Mouse (Mus musculus): ENCODE results near the gene Notum. TPM values are rescaled to one million over a fixed set of nuclear protein-coding genes. Genes with fewer than 3 reads are reported as not detected.

Notum gene
- total RNA-seq, 2 experiments from 2014 or later = not detected

DNA sequence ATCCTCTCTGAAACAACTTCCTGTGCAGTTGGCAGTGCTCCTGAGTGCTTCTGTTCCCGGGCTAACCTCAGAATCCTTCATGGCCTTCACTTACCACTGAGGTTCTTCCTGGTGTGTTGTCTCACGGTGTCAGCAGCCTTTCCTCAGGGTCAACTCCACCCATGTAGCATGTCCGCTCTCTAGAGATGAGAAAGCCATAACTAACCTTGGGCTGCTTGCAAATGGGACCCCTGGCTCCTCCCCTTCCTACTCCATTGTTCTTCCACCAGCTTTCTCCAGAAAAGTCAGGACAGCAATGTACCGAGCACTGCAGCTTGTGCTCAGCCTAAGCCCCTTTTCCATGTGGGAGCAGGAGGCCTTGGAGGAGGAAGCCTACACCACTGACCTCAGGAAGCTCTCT, 54.2 kb downstream of the Notum start:
- H3K4me3 ChIP-seq = no peak overlapping the region
- TF ChIP-seq CTCF (IDR thresholded peaks at IDR 0.05) = no peak
- H3K27ac ChIP-seq = no peak overlapping the region
- intact Hi-C loops (cut with DNase I) = no loop called here
- DNase-seq = no peak

DNA sequence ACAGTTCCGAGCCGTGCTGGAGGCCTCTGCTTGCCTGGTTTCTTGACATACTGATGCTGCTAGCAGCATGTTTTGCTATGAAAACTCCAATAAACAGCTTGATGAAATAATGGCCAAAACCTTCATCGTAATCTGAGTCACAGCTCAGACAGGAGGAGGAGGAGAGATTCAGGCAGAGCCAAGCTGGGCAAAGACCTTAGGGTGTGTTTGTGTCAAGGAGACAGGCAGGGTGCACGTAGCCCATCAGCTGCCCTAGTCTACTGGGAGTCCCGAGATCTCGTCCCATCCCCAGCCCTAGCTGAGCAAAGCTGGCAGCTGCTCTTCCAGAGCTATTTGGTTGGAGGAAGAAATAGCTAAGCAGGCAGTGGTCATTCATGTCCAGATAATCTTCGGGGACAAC, 55.3 kb downstream of the Notum start:
- intact Hi-C loops (cut with DNase I) = no loop called here
- DNase-seq = no peak
- TF ChIP-seq CTCF (IDR thresholded peaks at IDR 0.05) = no peak
- no peak overlapping the region for H3K27ac ChIP-seq
- no peak overlapping the region for H3K4me3 ChIP-seq

Small RNA genes lying within 50 kb of the gene (microRNA-seq; reads per million reads assigned to microRNA genes)
- gene Mir6936 = not detected

Other genes starting within 250 kb of the Notum start
- 10 to 100 TPM; 75.8 to 94.9 TPM for gene Nploc4, start 223.5 kb downstream of the Notum start, total RNA-seq (2021)
- gene Tspan10, start 218.5 kb downstream of the Notum start, total RNA-seq (2021) = 1 to 10 TPM in 1 of 2 experiments, not detected in 1; 1.1 TPM
- 1 to 10 TPM in 1 of 2 experiments, under 1 TPM in 1; 0.41 to 1.2 TPM for gene Pde6g, start 207.7 kb downstream of the Notum start, total RNA-seq (2021)
- 10 to 100 TPM; 19.1 to 31.8 TPM for gene Oxld1, start 203.1 kb downstream of the Notum start, total RNA-seq (2021)
- 1 to 10 TPM; 5.2 to 7.2 TPM for gene Ccdc137, start 203.1 kb downstream of the Notum start, total RNA-seq (2021)
- 1 to 10 TPM; 5.6 to 6.3 TPM for gene Arl16, start 193.6 kb downstream of the Notum start, total RNA-seq (2021)
- gene Mrpl12, start 176.6 kb downstream of the Notum start, total RNA-seq (2021) = 100 to 1,000 TPM; 120 to 177 TPM
- gene Slc25a10, start 169.3 kb downstream of the Notum start, total RNA-seq (2021) = 1 to 10 TPM; 2.8 to 4.1 TPM
- gene Gcgr, start 130.5 kb downstream of the Notum start, total RNA-seq (2021) = under 1 TPM in 1 of 2 experiments, not detected in 1; 0.33 TPM
- 10 to 100 TPM; 21.7 to 22.1 TPM for gene Mcrip1, start 111.4 kb downstream of the Notum start, total RNA-seq (2021)
- gene Ppp1r27, start 110.0 kb downstream of the Notum start, total RNA-seq (2021) = 100 to 1,000 TPM; 188 to 418 TPM
- 100 to 1,000 TPM; 201 to 240 TPM for gene P4hb, start 87.9 kb downstream of the Notum start, total RNA-seq (2021)
- gene Arhgdia, start 79.6 kb downstream of the Notum start, total RNA-seq (2021) = 10 to 100 TPM; 72.1 to 89.6 TPM
- 10 to 100 TPM; 36.0 to 44.7 TPM for gene Alyref, start 62.8 kb downstream of the Notum start, total RNA-seq (2021)
- 10 to 100 TPM; 45.3 to 58.5 TPM for gene Anapc11, start 62.8 kb downstream of the Notum start, total RNA-seq (2021)
- under 1 TPM in 1 of 2 experiments, not detected in 1; 0.78 TPM for gene Npb, start 52.7 kb downstream of the Notum start, total RNA-seq (2021)
- gene Pcyt2, start 43.2 kb downstream of the Notum start, total RNA-seq (2021) = 10 to 100 TPM; 30.6 to 39.2 TPM
- gene Sirt7, start 35.9 kb downstream of the Notum start, total RNA-seq (2021) = 1 to 10 TPM; 4.1 to 4.7 TPM
- 10 to 100 TPM; 53.1 to 68.2 TPM for gene Mafg, start 27.6 kb downstream of the Notum start, total RNA-seq (2021)
- gene Pycr1, start 17.4 kb downstream of the Notum start, total RNA-seq (2021) = 1 to 10 TPM; 3.5 to 3.8 TPM
- 100 to 1,000 TPM; 109 to 157 TPM for gene Myadml2, start 13.0 kb downstream of the Notum start, total RNA-seq (2021)
- gene Aspscr1, start 11.8 kb upstream of the Notum start, total RNA-seq (2021) = 10 to 100 TPM; 31.2 to 32.4 TPM
- 10 to 100 TPM; 22.1 to 32.3 TPM for gene Cenpx, start 52.6 kb upstream of the Notum start, total RNA-seq (2021)
- 1 to 10 TPM; 3.6 to 4.4 TPM for gene Lrrc45, start 52.8 kb upstream of the Notum start, total RNA-seq (2021)
- gene Rac3, start 60.3 kb upstream of the Notum start, total RNA-seq (2021) = 1 to 10 TPM in 1 of 2 experiments, under 1 TPM in 1; 0.87 to 1.3 TPM
- gene Dcxr, start 66.1 kb upstream of the Notum start, total RNA-seq (2021) = 1 to 10 TPM; 6.3 to 8.6 TPM
- gene Cbr2, start 70.9 kb upstream of the Notum start, total RNA-seq (2021) = 10 to 100 TPM in 1 of 2 experiments, 1 to 10 TPM in 1; 9.1 to 15.4 TPM
- gene Hmga1b, start 101.6 kb upstream of the Notum start, total RNA-seq (2021) = 10 to 100 TPM; 15.7 to 22.2 TPM
- 10 to 100 TPM; 11.7 to 14.1 TPM for gene Rfng, start 123.0 kb upstream of the Notum start, total RNA-seq (2021)
- gene Gps1, start 123.1 kb upstream of the Notum start, total RNA-seq (2021) = 10 to 100 TPM; 57.9 to 65.2 TPM
- 10 to 100 TPM; 31.2 to 31.5 TPM for gene Dus1l, start 135.2 kb upstream of the Notum start, total RNA-seq (2021)
- 10 to 100 TPM in 1 of 2 experiments, 1 to 10 TPM in 1; 6.8 to 20.0 TPM for gene Fasn, start 163.4 kb upstream of the Notum start, total RNA-seq (2021)